Mouse (Mus musculus) lung, postnatal 10 days (tissue): ENCODE measurements at regions not wholly inside any gene's neighbourhood (a gene's known extent, or its start where the extent isn't known, plus 50 kb on each side); places are given as distances from the start of the nearest gene placed in this dataset.

Experiments
- DNase-seq: peaks from one replicate; pipeline ENCODE4 v3.0.0; 2021

GRCm38 (mm10) chr2:12825902-12826301, 97.9 kb upstream of the Pter start:
- no peak for DNase-seq

- no peak for DNase-seq
These were observed 90.3 kb upstream of the Pter start for GRCm38 (mm10) chr2:12833579-12833978.

- no peak for DNase-seq
These were observed 57.3 kb upstream of the Pter start for GRCm38 (mm10) chr2:12866543-12866942.

- DNase-seq = no peak
These were observed 55.1 kb upstream of the Pter start for GRCm38 (mm10) chr2:12868772-12869171.
